Mouse (Mus musculus) gastrocnemius, postnatal 36 days (tissue): ENCODE results near the gene Arcn1. TPM values are rescaled to one million over a fixed set of nuclear protein-coding genes. Genes with fewer than 3 reads are reported as not detected.

ENCODE experiments used
- DNase-seq, 2 experiments: peaks; one replicate each; pipeline ENCODE4 v3.0.0; 2022
- intact Hi-C: fragments of 180-260 bp; cut with DNase I; formaldehyde crosslinking; loops from one replicate; pipeline ENCODE4 v1.15.1; 2025
- total RNA-seq, 2 experiments: library from RNA; stranded (reverse); gene quantifications; 2 replicates each; pipeline ENCODE4 v1.2.3; 2021

Gene Arcn1
- total RNA-seq, 2 experiments from 2014 or later = 62.6 to 73.4 TPM

DNA sequence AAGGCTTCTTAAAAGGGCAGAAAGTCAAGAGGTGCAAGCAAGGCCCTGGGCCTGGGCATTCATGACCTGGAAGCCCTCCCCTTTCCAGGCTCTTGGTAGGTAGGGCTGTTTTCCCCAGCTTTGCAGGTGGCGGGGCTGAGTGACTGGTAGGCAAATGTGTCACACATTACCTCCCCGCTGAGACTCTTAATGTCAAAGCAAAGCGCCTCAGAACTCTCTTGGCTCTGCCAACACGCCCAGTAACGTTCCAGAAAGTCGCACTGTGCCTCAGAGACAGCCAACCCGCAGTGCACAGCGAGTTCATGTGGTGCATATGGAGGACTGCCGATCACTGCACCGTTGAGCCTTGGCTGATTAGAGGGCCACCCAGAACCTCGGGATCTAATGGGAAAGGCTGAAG is 74.6 kb downstream of the Arcn1 start:
- DNase-seq = no peak
- intact Hi-C loops = no loop called here

DNA sequence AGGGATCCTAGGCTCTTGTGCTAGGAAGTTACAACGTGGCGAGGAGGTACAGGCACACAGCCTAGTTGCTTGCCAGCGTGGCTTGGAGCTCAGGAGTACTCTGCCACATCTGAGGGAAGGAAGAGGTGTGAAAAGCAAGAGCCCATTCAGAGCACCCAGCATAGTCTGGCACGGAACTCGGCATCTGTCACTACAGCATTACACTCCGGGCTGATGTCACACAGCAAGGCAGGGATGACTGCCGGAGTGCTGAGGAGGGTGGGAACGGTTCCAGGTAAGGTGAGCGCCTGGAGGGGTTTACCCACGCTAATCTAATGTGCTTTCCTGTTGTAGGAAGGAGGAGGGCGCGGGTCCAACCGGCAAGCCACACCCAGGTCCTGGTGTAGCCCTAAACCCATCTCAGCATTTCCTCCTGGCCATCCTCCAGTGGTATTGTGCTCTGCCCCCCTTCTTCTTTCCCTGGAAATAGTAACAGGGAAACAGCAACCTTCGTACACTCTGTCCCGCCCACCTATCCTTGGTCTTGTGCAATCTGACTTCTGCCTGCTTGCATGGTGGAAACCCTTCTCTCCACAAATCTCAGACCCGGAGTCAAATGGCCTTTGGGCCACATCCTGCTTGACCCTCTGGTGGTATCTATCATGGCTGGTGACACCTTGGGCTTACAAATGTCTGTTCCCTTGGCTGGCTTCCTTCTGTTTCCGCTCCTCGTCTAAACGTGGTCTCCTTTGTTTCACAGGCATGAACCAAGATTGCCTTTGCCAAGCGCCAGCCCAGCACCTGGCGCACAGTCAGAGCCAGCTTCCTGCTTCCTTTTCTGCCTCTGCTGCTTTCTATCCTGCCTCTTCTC is 75.7 kb downstream of the Arcn1 start:
- intact Hi-C loops = no loop called here
- DNase-seq = peak; percentile 50 to 54

Other genes starting within 250 kb of the Arcn1 start
- not detected for gene Cxcr5, start 206.0 kb downstream of the Arcn1 start, total RNA-seq
- 10 to 100 TPM; 57.4 to 60.7 TPM for gene Ddx6, start 163.0 kb downstream of the Arcn1 start, total RNA-seq
- not detected for gene Treh, start 94.6 kb downstream of the Arcn1 start, total RNA-seq
- 10 to 100 TPM; 33.5 to 33.9 TPM for gene Phldb1, start 32.6 kb downstream of the Arcn1 start, total RNA-seq
- gene Ift46, start 63 bp upstream of the Arcn1 start, total RNA-seq = 10 to 100 TPM; 21.4 to 28.2 TPM
- gene Tmem25, start 31.5 kb upstream of the Arcn1 start, total RNA-seq = 1 to 10 TPM; 6.1 to 6.2 TPM
- gene Ttc36, start 35.2 kb upstream of the Arcn1 start, total RNA-seq = not detected
- 10 to 100 TPM; 12.5 to 12.8 TPM for gene Kmt2a, start 113.5 kb upstream of the Arcn1 start, total RNA-seq
- gene Atp5l, start 152.9 kb upstream of the Arcn1 start, total RNA-seq = 100 to 1,000 TPM; 659 to 699 TPM
- 10 to 100 TPM; 28.9 to 39.4 TPM for gene Ube4a, start 197.8 kb upstream of the Arcn1 start, total RNA-seq
- 1 to 10 TPM in 1 of 2 experiments, not detected in 1; 1.7 TPM for gene Cd3g, start 212.6 kb upstream of the Arcn1 start, total RNA-seq
- gene Cd3d, start 213.9 kb upstream of the Arcn1 start, total RNA-seq = 1 to 10 TPM in 1 of 2 experiments, not detected in 1; 1.3 TPM
- 1 to 10 TPM in 1 of 2 experiments, not detected in 1; 2.5 TPM for gene Cd3e, start 241.8 kb upstream of the Arcn1 start, total RNA-seq